Mouse (Mus musculus) right cerebral cortex, postnatal 14 days (tissue): ENCODE results near the gene Gprc5c.
"Not testable (repeated sequence)": the region's sequence is repeated elsewhere in the genome, so short reads cannot be mapped to it uniquely, and the experiment has no call there.

Experiments
- DNase-seq: peaks from one replicate; pipeline ENCODE4 v3.0.0; 2022

Gprc5c gene

DNA sequence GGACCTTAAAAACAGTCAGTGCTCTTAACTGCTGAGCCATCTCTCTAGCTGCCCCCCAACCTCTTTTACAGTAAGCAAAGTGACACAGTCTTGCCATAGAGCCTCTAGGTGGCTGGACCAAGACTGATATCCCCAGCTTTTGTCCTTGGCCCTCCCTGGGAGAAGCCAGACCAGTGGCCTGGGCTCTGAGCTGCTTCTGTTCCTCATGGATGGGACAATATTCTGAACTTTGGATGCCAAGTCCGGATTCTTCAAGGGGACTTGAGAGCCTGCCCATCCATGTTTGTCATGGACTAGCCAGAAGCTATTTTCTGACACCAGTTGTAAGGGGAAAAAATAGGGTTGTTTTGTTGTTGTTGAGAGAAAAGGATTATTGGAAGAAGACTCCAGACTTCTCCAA is 18.8 kb downstream of the Gprc5c start:
- DNase-seq = no peak

DNA sequence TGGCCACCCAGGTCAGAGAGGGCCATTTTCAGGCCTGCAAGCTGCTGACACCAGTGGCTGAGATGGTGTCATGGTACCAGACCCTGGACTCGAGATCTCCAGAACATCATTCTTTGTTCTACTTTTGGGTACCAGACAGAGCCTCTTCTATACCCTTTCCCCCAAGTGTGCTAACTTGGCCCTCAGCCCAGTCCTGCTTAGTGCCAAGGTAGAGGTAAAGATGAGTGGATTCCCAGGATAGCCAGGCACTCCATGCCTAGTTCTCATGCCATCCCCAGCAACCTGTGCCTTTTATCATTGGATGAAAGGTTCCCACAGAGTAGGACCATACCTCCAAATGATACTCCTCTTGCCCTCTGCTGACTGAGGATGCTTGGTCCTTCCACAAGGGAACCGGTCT is 20.6 kb downstream of the Gprc5c start:
- DNase-seq = no peak

DNA sequence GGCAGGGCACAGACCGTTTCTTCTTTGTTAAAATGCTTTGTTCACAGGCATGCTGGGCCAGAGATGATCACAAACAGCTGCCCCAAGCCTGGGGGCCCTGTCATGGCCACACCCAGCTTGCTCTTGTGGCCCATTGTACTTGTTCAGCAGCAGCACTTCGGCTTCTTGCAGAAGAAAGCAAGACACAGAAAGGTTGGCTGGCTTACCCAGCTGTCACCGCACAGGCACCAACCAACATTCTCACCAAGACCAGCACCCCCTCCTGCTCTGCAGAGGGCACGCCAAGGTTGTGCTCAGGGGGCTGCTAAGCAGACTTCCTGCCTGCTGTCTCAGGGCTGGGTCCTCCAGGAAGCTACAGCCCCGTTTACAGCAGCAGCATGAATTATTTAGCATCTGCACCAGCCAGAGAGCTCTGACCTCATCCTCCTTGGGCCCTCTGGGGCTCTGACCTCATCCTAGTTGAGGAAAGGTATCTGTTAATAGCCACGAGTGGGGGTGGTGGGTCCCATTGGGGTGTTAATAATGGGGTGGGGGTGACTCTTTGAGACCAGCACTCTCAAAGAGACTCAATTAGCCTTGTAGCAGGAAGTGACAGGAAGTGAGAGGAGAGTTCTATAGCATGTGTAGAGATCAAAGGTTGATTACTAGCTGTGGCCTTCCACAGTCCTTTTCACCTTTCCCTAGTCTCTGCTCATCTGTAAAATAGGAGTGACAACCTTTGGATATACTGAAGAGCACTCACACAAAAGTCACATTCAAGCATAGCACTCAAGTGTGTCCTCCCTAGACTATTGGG is 22.3 kb downstream of the Gprc5c start:
- no peak for DNase-seq

DNA sequence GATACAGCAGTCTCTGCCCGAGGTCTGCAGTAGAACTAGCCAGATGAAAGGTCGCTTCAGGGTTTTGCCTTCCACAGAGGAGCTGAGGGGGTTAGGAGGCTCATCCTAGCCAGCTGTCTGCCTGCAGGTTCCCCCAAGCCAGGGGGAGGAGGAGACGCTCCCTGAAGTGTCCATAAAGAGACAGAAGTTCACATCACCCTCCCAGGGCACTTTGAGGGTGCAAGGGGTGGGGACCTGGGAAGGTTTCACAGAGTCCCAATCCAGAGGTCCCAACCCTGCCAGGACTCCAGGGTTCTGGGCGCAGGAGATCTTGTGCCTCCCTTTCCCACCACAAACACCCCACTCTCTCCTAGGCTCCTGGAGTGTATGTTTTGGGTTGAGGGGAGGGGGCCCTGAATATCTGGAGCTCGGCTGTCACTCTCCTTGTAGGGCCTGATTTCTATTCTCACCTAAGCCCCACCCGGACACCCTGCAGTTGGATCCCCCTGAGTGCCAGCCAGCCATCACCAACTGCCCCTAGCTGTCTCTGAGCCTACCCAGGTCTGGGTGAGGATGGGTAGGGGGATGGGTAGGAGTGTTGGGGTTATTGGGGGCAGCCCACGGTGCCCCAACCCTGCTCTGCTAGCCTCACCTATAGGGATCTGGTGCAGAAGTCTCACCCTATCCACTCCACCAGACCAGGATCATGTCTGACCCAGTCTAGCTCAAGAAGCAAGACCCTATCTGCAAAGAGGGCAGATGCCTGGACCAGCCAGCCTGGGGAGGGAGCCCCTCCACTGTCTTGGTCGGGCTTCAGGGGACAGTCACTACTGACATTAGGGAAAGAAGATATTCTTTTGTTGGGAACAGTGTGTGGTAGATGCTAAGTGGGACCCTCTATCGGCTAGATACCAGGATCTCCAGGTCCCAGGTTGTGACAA is 23.5 kb downstream of the Gprc5c start:
- DNase-seq = no peak

DNA sequence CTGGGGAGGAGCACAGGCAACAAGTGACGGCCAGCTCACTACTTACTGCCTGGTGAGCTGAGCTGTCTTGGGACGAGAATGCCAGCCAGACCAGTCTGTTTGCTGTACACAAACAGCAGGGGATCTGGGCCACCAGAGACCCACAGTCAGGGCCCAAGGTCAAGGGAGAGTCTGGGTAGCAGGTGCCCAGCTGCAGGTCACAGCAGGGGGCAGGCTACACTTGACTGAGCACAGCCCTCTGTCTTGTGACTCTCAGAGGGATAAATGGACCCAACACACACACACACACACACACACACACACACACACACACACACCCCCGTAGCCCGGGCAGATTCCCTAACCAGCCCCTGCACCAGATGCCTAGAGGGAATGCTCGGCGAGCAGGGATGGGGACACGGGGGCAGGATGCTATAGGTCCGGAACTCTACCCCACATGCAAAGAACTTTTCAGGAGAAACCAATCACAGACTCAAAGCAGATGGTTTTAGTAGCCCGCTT is 24.4 kb downstream of the Gprc5c start:
- DNase-seq = no peak

DNA sequence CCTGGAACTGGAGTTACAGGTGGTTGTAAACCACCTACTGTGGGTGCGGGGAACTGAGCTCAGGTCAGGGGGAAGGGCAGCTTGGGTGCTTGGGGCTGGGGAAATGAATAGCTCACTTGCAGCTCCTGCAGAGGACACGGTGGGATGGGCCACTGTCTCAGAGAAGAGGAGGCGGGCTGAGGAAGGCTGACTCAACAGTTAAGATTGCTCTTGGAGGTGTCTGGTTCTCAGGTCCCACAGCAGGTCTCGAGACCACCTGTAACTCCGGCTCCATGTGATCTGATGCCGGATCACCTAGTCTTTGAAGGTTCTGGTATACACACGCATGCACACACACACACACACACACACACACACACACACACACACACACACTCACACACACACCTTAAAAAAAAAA is 25.2 kb downstream of the Gprc5c start:
- DNase-seq = no peak

DNA sequence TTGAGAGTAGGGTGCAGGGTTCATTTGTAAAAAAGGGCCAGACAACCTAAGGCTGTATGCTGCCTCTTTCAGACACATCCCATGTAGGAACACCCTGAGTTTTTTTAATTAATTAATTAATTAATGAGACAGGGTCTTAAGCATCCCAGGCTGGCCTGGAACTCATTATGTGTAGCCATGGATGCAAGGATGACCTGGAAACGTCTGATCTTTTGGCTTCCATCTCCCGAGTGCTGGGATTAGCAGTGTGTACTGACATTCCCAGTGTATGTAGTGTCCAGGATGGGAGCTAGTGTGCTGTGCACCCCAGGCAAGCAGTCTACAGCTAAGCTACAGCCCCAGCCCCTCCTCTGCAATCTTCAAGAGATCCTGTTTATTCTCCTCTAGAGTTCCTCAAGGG is 25.7 kb downstream of the Gprc5c start:
- no peak for DNase-seq

DNA sequence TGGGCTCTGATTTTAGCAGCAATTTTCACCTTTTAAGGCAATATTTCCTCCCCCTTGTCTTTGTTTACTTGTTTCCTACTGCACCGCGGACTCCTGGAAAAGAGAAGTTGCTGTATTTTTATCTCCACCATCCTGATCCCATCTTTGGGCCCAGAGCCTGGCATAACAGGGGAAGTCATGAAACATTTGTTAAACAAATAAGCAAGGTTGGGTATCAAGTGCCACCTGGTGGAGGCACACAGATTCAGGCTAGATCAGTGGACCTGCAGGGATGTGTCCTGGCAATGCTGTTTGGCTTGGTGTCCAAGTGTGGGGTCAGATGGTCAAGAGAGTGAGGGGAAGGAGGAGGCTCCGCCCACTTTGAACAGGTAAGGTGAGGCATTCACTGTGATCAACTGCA is 26.2 kb downstream of the Gprc5c start:
- DNase-seq = peak; percentile 34

DNA sequence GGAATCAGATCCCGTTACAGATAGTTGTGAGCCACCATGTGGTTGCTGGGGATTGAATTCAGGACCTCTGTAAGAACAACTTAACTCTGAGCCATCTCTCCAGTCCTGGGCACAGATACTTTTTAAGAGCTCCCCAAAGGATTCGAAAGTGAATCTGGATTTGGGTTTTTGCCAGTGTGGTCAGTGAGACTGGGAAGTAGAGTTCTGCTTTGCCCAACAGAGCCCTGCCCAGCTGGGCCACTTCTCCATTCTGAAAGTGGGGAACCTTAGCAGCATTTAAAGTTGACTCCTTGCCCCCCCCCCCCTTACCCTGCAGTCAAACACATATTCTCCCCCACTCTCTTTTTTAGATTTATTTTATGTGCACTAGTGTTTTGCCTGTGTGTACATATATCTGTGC is 28.7 kb downstream of the Gprc5c start:
- no peak for DNase-seq

DNA sequence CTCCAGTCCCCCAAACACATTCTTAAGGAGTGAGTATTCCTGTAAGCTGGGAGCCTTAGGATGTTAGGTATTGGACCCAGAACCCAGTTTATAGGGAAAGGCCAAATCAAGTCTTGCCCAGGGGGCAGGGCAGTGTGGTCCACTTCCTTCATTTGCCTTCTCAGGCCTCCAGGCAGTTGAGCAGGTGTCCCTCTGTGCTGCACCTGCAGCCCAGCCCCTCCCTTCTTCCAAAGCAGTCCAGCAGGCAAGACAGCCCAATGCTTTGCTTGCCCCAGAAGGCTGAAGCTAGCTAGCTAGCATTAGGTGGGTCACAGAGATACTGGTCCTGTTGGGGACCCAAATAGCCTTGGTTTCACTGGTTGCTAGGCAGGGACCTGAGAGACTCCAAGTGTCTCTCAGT is 29.2 kb downstream of the Gprc5c start:
- DNase-seq = no peak

DNA sequence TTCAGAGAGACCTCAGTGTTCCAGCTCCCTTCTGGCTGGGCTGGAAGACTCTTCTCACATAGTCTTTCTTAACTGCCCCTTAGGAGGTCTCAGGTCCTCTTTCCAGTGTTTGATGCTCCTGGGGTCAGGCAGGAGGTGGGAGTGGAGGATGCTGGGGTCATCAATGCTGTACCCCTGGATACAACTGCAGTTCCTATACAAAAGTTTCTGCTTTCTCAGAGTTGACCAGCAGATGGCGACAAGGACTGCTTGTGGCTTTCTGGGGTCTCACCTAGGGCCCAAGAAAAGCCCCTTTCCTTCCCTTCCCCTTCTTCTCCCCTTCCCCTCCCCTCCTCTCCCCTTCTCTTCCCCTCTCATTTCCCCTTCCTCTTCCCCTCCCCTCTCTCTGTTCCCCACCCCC is 29.6 kb downstream of the Gprc5c start:
- peak; percentile 50 for DNase-seq

DNA sequence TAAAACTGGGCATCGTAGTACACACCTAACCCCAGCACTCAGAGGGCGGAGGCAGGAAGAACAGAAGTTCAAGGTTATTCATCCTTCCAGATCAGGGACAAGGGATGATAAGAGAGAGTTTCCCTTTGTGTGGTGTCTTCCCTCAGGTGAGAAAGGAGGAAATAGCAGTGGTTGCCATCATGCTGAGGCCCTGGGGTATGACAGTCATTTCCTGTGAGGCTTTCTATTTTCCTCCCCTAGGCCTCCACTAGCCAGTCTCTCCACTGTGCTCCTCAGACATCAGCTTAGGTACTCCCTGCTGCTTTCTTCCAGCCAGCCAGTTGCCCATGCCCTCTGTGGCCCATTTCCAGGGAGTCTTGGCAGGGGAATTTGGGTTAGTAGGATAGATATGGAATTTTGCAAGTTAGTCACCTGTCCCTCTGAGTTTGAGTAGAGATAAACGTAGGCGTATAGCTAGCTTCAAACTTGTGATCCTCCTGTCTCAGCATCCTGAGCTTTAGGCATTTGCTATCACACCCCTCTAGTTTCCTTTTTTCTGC is 32.4 kb downstream of the Gprc5c start:
- no peak for DNase-seq

DNA sequence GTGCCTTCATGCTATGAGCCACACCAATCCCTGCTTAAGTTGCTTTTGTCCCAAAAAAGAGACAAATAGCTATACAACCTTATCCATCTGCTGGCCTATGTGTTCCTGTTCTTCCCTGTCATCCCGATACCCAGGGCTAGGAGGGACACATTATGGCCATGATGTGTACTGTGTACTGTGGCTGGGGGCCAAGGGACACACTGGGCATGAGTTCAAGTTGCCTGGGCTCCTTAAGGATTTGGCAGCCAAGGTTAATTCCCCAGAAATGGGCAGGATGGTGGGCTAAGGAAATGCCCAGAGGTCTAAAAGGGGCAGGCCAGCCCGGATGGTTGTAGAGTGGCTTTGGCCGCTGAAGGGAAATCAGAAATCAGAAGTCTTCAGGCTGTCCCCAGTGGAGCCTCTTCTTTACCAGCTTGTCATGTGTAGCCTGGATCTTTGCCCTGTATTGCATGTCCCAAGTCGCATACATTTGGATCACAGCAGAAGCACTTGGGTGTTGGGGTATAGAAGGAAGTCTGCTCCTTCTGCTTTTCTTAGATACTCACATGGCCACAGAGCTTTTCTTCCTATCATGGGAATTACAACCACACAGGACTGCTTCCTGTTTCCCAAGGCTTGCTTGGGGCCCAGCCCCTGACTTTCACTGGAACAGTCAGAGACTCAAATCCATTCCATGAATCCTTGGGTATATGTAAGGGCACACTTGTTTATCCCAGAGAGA is 33.6 kb downstream of the Gprc5c start:
- DNase-seq = no peak

DNA sequence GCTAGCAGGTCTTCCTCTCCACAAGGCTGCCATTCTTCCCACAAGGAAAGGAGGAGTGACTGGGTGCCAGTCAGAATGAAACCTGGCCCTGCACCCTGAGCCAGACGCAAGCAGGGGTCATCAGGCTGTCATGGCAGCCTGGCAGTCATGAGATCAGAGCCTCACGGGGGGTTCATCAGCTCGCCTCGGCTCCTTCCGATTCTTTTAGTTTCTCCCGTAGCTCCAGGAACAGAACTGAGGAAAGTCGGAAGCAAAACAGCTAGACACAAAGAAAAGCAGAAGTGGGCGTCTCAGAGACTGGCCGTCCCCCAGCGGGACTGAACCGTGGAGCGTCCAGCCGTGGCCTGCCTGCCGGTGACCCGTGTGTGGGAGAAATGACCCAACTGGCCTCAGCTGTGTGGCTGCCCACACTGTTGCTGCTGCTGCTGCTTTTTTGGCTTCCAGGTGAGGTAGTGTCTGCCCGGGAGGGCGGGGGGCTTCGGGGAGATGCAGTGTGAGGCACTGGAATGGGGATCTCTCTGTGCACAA is 39.1 kb downstream of the Gprc5c start, which contains the start of gene Cd300a:
Gene Cd300a (plus strand): TSS at position 51 of the 528 bp plus-strand sequence.
- no peak for DNase-seq

DNA sequence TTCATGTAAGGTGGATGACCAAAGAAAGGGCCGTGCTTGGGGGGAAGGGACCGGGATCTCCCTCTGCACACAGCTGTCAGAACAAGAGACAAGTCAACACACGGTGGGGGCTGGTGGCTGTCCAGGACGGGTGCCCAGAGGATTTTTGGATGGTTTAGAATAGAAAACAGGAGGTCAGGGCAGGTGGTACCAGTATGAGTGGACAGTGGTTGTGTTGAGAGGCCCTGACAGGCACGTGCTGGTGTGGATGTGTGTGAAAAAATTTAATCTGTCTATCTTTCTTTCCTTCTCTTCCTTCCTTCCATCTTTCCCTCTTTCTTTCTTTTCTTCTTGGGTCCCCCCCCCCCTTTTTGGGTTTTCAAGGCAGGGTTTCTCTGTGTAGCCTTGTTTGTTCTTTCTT is 39.6 kb downstream of the Gprc5c start:
- DNase-seq = no peak

DNA sequence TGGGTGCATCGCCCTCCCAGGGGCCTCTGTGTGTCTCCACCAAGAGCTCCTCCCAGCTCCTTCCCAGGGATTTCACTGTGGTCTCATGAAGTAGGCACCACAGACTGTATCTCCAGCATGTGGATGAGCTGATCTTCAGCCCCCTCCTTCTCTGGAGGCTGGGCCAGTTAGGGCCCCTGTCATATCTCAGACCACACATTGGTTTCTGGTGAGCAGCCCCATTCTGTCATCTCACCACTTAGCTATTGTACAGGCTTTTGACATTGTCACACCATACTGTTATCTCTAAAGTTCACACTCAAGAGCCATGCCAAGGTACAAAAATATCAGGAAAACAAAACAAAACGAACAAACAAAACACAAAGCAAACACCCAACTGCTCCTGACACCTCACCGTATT is 45.1 kb downstream of the Gprc5c start:
- DNase-seq = no peak

DNA sequence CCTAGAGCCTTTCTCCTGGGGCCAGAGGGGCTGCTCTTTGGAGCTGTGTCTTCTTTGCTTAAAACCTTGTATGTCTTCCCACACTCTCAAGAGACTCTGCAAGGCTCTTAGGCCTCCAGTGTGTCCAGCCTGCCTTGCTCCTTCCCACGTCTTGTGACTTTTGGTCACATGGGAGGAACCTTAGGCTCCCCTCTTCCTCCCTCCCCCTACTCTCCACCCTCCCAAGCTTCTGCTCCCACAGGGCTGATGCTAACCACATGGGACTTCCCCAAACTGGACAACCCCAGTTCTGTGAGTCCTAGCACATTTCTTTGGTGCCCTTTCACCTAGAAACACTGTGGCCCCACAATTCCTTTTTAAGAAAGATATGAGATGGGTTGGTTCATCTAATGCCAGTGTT is 47.1 kb downstream of the Gprc5c start:
- no peak for DNase-seq

DNA sequence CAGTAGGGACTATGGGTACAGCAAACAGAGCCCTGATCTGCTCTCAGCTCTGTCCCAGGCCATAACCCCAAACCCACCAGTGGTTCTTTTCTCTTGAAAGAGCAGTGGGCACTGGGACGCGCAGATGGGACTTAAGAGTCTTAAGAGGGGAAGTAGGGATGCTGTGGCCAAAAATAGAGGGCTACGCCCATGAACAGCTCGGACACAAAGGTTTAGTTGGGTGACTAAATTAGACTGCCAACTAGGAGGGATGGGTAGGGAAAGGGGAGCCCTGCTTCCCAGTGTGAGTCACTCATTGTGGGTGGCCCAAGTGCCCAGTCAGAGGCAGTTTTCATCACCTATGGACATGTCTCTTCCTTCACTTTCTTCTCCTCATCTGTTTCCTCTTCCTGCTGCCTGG is 52.3 kb downstream of the Gprc5c start:
- DNase-seq = no peak

DNA sequence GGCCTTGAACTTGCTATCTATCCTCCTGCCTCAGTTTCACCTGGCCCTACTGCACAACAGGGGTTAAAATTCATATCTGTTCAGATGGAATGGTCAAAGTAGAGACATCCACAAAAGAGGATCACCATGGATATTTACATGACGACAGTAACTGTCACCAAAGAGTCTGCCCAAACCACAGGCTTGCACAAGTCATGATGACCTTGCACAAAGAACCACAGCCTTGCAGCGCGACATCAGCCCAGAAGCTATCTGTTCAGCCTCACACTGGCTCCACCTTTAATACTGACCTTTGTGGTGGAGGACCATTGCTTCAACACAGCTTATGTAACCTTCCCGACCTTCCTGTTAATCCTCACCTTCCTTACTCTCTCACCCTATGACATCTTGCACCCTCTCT is 56.6 kb downstream of the Gprc5c start:
- no peak for DNase-seq

DNA sequence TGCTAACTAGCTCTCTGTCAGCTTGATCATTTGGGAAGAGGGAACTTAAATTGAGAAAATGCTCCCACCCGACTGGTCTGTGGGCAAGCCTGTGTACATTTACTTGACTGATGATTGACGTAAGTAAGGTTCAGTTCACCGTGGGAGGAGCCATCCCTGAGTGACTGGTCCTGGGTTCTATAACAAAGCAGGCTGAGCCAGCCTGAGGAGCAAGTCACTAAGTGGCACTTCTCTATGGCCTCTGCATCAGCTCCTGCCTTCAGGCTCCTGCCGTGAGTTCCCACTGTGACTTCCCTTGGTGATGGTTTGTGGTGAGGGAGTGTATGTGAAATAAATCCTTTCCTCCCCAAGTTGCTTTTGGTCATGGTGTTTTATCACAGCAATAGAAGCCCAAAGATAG is 57.1 kb downstream of the Gprc5c start:
- no peak for DNase-seq

DNA sequence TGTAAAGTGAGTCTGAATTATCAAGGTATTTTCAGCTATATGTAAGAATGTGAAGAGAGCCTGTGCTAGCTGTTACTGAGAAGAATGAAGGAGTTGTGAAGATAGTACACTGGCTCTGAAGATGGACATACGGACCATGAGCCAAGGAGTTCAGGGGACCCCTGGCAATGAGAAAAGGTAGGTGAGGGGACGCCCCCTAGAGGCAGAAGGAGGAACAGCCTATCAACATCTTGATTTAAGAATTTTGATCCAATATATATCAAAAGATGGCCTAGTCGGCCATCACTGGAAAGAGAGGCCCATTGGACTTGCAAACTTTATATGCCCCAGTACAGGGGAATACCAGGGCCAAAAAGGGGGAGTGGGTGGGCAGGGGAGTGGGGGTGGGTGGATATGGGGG is 58.6 kb downstream of the Gprc5c start:
- DNase-seq = not testable (repeated sequence)

DNA sequence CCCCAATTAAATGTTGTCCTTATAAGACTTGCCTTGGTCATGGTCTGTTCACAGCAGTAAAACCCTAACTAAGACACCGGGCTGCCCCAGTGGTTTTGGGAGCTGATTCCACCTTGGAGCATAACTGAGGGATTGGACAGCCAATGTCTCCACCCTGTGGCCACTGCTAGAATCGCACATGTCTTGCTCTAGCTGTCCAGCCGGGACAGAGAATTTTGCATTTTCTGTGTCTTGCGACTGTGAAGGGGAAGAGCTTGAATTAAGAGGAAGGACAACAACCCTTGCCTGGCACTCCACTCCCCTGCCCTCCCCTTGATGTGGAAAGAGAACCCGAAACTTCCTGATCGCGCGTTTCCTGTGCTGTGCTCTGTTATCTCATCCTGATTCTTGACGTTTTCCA is 61.9 kb downstream of the Gprc5c start:
- DNase-seq = peak; percentile 81

DNA sequence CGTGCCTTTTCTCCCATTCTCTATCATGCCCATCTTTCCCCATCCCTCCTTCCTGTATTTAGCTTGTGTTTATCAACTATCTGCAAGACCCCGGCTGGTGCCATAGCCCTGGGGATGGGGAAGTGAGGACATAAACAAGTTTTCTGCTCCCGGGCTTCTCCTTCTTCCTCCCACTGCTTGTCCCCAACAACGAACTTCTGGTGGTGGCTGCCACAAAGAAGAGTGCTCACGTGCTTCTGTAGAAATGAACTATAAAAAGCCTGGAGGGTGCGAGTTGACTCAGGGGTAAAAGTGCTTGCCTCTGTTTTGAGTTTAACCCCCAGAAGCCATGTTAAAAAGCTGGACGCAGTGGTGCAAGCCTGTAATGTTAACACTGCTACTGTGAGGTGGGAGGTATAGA is 64.0 kb downstream of the Gprc5c start:
- DNase-seq = no peak
